Mouse (Mus musculus) embryonic facial prominence, embryonic 11.5 days (tissue): ENCODE results near the gene A030003K21Rik. TPM values are rescaled to one million over a fixed set of nuclear protein-coding genes. Genes with fewer than 3 reads are reported as not detected.
"Not testable (repeated sequence)": the region's sequence is repeated elsewhere in the genome, so short reads cannot be mapped to it uniquely, and the experiment has no call there.

Source experiments
- ATAC-seq: fragments of 200-750 bp; cut with Nextera tagmentation; replicated peaks from 2 replicates; pipeline ENCODE4 v1.8.0; 2017; ENCODE audit warnings: low read depth; ENCODE audit not compliant: insufficient number of reproducible peaks, low FRiP score, low TSS enrichment
- DNase-seq: peaks from one replicate; pipeline ENCODE4 v3.0.0-alpha.2; 2015; ENCODE audit warnings: low spot score
- H3K27ac ChIP-seq: fragments of 300-500 bp; sonication (generic); replicated peaks from 2 replicates; pipeline ENCODE4 v1.5.1; 2014; ENCODE audit warnings: mild to moderate bottlenecking, low read depth, low read length, control low read depth
- H3K27me3 ChIP-seq: fragments of 300-500 bp; sonication (generic); 2 replicates; pipeline ENCODE4 v1.6.1; 2014; ENCODE audit warnings: mild to moderate bottlenecking, low read length, moderate library complexity, mixed read lengths; ENCODE audit not compliant: control insufficient read depth, insufficient read depth
- H3K36me3 ChIP-seq: fragments of 300-500 bp; sonication (generic); replicated peaks from 2 replicates; pipeline ENCODE4 v1.6.1; 2014; ENCODE audit warnings: low read depth, mild to moderate bottlenecking, low read length, moderate library complexity, mixed read lengths; ENCODE audit not compliant: control insufficient read depth, insufficient read depth
- H3K4me1 ChIP-seq: fragments of 300-500 bp; sonication (generic); 2 replicates; pipeline ENCODE4 v1.6.1; 2014; ENCODE audit warnings: low read length, mixed read lengths; ENCODE audit not compliant: control insufficient read depth, insufficient read depth
- H3K4me2 ChIP-seq: fragments of 300-500 bp; sonication (generic); 2 replicates; pipeline ENCODE4 v1.6.1; 2014; ENCODE audit warnings: low read depth, mild to moderate bottlenecking, control low read depth, low read length, moderate library complexity
- H3K4me3 ChIP-seq: fragments of 300-500 bp; sonication (generic); 2 replicates; pipeline ENCODE4 v1.5.1; 2014; ENCODE audit warnings: low read depth, low read length, control low read depth
- H3K9ac ChIP-seq: fragments of 300-500 bp; sonication (generic); replicated peaks from 2 replicates; pipeline ENCODE4 v1.6.1; 2014; ENCODE audit warnings: mild to moderate bottlenecking, control low read depth, low read length
- H3K9me3 ChIP-seq: fragments of 300-500 bp; sonication (generic); replicated peaks from 2 replicates; pipeline ENCODE4 v1.6.1; 2016; ENCODE audit warnings: mild to moderate bottlenecking, low read length, inconsistent platforms, mixed read lengths; ENCODE audit not compliant: control insufficient read depth
- WGBS: fragments of 180-500 bp; shearing (Covaris S2); extraction: QIAGEN DNeasy Blood & Tissue Kit; methylation state at CpG from one replicate; pipeline ENCODE4 v1.1.7; 2014; 5-methylcytosine and 5-hydroxymethylcytosine counted together
- polyA plus RNA-seq: library from polyadenylated mRNA; unstranded; fragments of >200 nt; fragmentation: Nextera tagmentation; extraction: Ambion mirVana; gene quantifications from 2 replicates; pipeline ENCODE4 v1.2.1, GENCODE M21; 2014

A030003K21Rik gene
- polyA plus RNA-seq, 1 experiment from 2014 or later = not detected

DNA sequence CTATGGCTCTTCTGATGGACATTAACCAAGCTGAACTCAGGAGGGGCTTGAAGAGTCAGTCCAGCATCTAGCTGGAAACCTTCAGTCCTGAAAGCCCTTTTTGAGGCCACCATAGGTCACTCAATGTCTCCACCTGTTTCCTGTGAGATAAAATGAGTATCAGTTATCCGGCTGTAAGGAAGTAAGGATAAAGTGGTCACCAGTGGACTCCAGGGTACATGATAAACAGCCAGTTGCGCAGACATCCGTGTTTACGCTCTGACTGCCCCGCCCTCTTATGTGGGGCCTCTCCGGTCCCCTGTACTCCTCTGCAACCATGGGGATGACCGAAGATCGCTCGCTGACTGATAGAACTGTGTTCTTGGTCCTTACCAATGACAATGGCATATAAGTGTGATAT, 31.2 kb upstream of the A030003K21Rik start:
- 88% methylated on average over 9 of the region's 9 CpGs for WGBS
- ATAC-seq = no peak

GRCm38 (mm10) chr1:82973901-82974300, 30.7 kb upstream of the A030003K21Rik start:
- DNase-seq (no peak), ATAC-seq (no peak)
- Histone ChIP-seq H3K4me1 (no peaks in the 10 kb centered on the region), H3K4me2 (no peak overlapping the region), H3K36me3 (no peaks in the 10 kb centered on the region), H3K27me3 (no peaks in the 10 kb centered on the region), H3K9ac (no peak overlapping the region), H3K9me3 (no peaks in the 10 kb centered on the region), H3K4me3 (no peak overlapping the region), H3K27ac (no peak overlapping the region)
- WGBS = 83% methylated on average over 6 of the region's 6 CpGs

More for the DNA sequence above, 31.2 kb upstream of the A030003K21Rik start:
- no peak for DNase-seq
- H3K9me3 ChIP-seq = no peaks in the 10 kb centered on the region
- H3K36me3 ChIP-seq = no peaks in the 10 kb centered on the region
- no peak overlapping the region for H3K4me2 ChIP-seq
- no peak overlapping the region for H3K27ac ChIP-seq
- H3K9ac ChIP-seq = no peak overlapping the region
- no peaks in the 10 kb centered on the region for H3K27me3 ChIP-seq
- no peak overlapping the region for H3K4me3 ChIP-seq
- H3K4me1 ChIP-seq = no peaks in the 10 kb centered on the region

- no peaks in the 10 kb centered on the region for H3K36me3 ChIP-seq
- H3K9ac ChIP-seq = no peak overlapping the region
- DNase-seq = no peak
- no peaks in the 10 kb centered on the region for H3K4me1 ChIP-seq
- no peaks in the 10 kb centered on the region for H3K27me3 ChIP-seq
- ATAC-seq = no peak
- no peak overlapping the region for H3K4me3 ChIP-seq
- no peak overlapping the region for H3K27ac ChIP-seq
- H3K9me3 ChIP-seq = no peaks in the 10 kb centered on the region
- H3K4me2 ChIP-seq = no peak overlapping the region
- WGBS = 84% methylated on average over 1 of the region's 1 CpGs
Observed at GRCm38 (mm10) chr1:82973244-82973643, 30.1 kb upstream of the A030003K21Rik start.

- Histone ChIP-seq H3K9me3 (no peaks in the 10 kb centered on the region), H3K4me3 (no peak overlapping the region), H3K4me2 (no peak overlapping the region), H3K36me3 (no peaks in the 10 kb centered on the region), H3K9ac (no peak overlapping the region), H3K27ac (no peak overlapping the region), H3K4me1 (no peaks in the 10 kb centered on the region), H3K27me3 (no peaks in the 10 kb centered on the region)
- no peak for DNase-seq
- no peak for ATAC-seq
- WGBS = 55% methylated on average over 4 of the region's 4 CpGs
Observed at GRCm38 (mm10) chr1:82972046-82972445, 28.9 kb upstream of the A030003K21Rik start.

DNA sequence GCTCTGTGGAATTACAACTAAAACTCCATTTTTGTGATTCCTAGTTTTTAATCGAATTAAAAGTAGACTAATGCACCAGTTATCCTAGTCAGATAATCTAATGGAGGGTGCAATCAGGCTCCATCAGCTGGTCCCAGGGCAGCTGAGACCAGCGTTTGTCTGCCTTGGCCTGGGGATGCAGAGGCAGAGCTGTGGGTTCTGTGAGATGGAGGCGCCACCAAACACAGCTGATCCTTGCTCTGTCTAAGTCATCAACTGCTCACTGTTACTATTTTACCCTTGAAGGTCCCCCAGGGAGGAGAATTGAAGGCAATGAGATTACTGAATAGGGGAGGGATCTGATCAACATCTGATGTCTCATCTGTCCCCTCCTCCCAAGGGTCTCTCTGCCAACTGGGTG, 23.2 kb upstream of the A030003K21Rik start:
- Histone ChIP-seq H3K4me2 (no peak overlapping the region), H3K36me3 (no peaks in the 10 kb centered on the region), H3K9me3 (no peaks in the 10 kb centered on the region), H3K4me3 (no peak overlapping the region), H3K27ac (no peak overlapping the region), H3K9ac (no peak overlapping the region), H3K27me3 (no peaks in the 10 kb centered on the region), H3K4me1 (no peaks in the 10 kb centered on the region)
- no peak for DNase-seq
- WGBS = 67% methylated on average over 3 of the region's 3 CpGs
- 0 out of 2 replicates have a peak, but pooled peaks have one; percentile 56 for ATAC-seq

DNA sequence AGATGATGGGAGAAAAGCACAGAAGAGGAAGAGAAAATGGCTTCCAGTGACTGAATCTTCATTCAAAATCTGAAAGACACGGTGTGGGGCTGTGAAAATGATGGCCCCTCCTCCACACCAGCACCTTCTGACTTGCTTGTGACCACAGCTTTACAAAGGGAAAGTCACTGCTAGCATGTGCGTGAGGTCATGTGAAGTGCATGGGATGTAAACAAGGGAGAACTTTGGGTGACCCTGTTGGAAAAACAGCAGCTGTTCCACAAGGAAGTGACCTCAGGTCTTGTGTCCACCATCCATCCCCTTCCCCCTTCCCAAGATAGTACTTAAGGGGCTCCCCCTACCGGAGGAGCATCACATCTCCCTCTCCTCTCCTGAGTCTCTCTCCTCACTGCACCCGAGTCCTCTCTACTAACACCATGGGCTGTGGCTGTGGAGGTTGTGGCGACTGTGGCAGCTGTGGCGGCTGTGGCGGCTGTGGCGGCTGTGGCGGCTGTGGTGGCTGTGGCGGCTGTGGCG, 16.7 kb upstream of the A030003K21Rik start, which contains the start of gene Gm47955:
Gene Gm47955 (plus strand): TSS at position 417 of the 516 bp plus-strand sequence.
- no peak for ATAC-seq
- no peak within 1 kb of the TSS for H3K4me2 ChIP-seq
- no peak within 1 kb of the TSS for H3K27ac ChIP-seq
- no peak within 1 kb of the TSS for H3K4me3 ChIP-seq
- no peaks in the 10 kb centered on the region for H3K36me3 ChIP-seq
- H3K27me3 ChIP-seq = no peaks in the 10 kb centered on the region
- no peak within 1 kb of the TSS for H3K9ac ChIP-seq
- H3K4me1 ChIP-seq = no peaks in the 10 kb centered on the region
- no peak for DNase-seq
- 86% methylated on average over 6 of the region's 11 CpGs for WGBS
- no peaks in the 10 kb centered on the region for H3K9me3 ChIP-seq

GRCm38 (mm10) chr1:82955913-82956312, 12.7 kb upstream of the A030003K21Rik start, which contains the start of gene Gm7544:
Gene Gm7544 (minus strand): TSS chr1:82956013.
- H3K27me3 ChIP-seq, H3K4me1 ChIP-seq, H3K9me3 ChIP-seq, H3K36me3 ChIP-seq, DNase-seq, H3K9ac ChIP-seq, ATAC-seq, H3K4me2 ChIP-seq, H3K4me3 ChIP-seq, H3K27ac ChIP-seq: not testable (repeated sequence)

GRCm38 (mm10) chr1:82948601-82949000, 5.4 kb upstream of the A030003K21Rik start:
- ATAC-seq (no peak), DNase-seq (no peak)
- WGBS = 80% methylated on average over 2 of the region's 2 CpGs
- Histone ChIP-seq H3K4me2 (no peak overlapping the region), H3K27ac (no peak overlapping the region), H3K27me3 (no peaks in the 10 kb centered on the region), H3K9me3 (no peaks in the 10 kb centered on the region), H3K36me3 (no peaks in the 10 kb centered on the region), H3K9ac (no peak overlapping the region), H3K4me1 (no peaks in the 10 kb centered on the region), H3K4me3 (no peak overlapping the region)
